Mouse (Mus musculus): Measurements from ENCODE around the gene Nfasc.

- no peak for TF ChIP-seq EP300 (IDR thresholded peaks at IDR 0.05)
- no peak for TF ChIP-seq CTCF (IDR thresholded peaks at IDR 0.05)
Observed at GRCm38 (mm10) chr1:132755211-132755610, 13.6 kb upstream of the Nfasc start.
